Mouse (Mus musculus): ENCODE measurements around the gene E130114P18Rik.

E130114P18Rik gene

GRCm38 (mm10) chr4:97775494-97776265 is 2.2 kb downstream of the E130114P18Rik start:
- no peak for DNase-seq

DNA sequence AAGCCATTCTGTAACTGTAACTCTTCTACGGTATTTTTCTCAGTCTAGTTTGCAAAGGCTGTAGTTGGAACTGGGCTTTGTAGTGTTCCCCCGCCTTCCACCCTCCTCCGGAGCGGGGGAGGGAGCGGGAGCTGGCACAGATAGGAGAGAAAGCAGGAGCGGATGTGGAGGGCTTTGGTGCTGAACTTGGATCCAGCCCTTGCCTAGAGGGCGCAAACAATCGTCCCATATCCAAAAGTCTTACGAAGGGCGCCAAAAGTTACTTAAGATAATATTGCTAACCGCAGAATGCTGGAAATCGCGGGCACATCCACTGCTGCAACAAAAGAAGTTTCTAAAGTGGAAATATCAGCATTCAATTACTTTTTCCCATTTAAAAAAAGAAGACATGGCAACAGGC is 2.8 kb downstream of the E130114P18Rik start:
- DNase-seq: no peak

- no peak for DNase-seq
These were observed 3.4 kb downstream of the E130114P18Rik start for GRCm38 (mm10) chr4:97774446-97774950.

GRCm38 (mm10) chr4:97773791-97774190 is 4.1 kb downstream of the E130114P18Rik start:
- DNase-seq: no peak

GRCm38 (mm10) chr4:97773110-97773593 is 4.7 kb downstream of the E130114P18Rik start:
- peak; percentile 68 for DNase-seq

DNA sequence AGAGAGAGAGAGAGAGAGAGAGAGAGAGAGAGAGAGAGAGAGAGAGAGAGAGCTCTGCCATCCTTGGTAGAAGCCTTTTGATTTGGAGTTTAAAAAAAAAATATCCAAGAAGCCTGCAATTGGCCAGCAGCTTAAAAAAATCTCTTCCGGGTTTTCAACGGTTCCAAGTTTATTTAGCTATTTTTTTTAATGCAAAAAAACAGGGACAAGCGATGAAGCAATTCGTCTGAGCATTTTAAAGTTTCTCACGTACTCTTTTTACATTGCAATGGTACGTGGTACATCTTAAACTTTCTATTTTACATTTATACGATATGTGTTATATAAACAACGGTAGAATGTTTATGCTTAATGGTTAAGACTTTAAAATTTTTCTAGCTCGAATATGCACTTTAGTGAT is 5.2 kb downstream of the E130114P18Rik start, which contains the start of gene Nfia:
Gene Nfia, plus strand, starts transcription at position 94 of the 400 bp plus-strand sequence.
- DNase-seq: no peak

DNA sequence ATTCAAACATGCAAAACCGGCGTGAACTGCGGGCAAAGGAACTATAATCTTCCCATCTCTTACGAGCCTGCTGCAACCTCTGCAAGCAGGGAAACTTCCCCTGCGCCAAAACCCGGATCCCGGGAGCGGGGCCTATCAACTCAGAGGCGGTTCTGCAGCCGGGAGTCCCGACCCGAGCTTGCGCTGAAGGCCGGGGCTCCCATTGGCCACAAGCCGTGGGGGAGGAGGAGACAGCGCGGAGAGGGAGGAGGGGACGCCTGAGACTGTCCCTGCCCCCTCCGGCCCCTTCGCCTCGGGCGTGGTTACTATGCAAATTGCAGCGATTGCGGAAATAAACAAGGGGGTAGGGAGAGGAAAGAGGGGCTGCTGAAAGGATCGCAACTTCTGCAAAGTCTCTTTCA is 5.8 kb downstream of the E130114P18Rik start:
- DNase-seq: peak; percentile 84

- no peak for DNase-seq
These were observed 6.5 kb downstream of the E130114P18Rik start for GRCm38 (mm10) chr4:97771426-97771825.

GRCm38 (mm10) chr4:97769861-97770260 is 8.0 kb downstream of the E130114P18Rik start:
- DNase-seq: no peak

DNA sequence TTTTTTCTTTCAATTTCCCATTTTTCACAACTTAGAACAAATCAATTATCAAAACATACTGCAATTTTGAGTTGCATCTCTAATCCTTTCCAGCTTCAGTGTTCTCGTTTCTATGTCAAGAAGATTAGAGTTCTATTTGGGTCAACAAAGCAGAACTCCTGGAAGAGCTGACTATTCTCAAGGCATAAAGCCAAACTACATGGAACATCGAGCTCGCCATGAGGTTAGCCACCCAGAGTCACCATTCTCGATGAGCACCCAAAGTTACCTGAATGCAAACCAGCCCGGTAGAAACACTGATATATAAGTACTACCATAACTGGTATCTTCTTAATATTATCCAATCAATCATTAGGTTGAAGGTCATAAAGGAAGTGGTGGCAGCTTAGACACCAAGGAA is 10.4 kb downstream of the E130114P18Rik start:
- no peak for DNase-seq

- DNase-seq: no peak
These were observed 10.9 kb downstream of the E130114P18Rik start for GRCm38 (mm10) chr4:97767025-97767424.

DNA sequence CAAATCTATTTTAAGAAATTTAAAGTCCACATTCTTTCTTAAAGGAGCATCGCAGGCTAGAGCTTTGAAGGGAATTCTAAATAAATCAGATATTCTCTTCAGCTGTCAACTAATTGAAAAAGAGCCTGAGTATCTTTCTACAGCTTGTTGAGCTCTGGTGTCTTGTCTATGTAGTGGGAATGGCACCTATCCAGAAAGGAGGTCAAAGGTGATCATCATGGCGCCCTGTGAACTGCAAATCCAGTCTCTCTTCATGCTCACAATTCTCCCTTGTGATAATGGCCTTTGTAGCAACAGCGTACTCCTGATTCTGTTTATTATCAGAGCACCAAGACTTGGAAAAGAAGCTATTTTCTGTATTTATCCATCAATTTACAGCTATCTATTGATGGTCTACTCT is 11.8 kb downstream of the E130114P18Rik start:
- no peak for DNase-seq

DNA sequence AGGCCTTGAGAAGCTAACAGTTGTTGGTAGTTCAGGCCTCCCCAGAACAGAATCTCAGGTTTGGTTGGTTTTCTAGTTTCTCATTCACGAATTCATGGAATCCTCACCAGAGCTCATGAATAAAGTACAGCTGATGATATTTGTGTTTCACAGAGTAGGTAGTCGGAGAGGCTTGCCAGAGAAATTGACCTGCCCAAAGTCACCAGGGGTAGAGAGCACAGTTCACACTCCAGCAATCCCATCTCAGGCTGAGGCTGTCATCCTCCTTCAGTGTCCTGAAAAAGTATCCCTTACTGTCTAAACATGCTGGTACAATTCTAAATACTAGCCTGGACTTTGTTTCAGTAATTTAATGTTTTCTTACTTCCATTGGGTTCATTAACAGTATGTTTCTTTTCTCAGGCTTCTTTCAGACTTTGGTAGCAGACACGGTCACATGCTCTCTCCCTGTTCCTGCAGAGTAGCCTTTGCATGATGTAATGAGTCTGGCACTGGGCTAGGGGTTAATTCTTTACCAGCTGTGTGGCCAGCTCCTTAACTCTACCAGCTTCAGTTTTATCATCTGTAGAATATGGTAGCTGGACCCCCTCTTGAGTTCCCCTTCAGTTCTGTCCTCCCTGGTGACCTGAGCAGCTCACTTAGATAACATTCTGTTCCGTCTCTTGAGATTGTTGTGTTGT is 12.4 kb downstream of the E130114P18Rik start:
- no peak for DNase-seq

GRCm38 (mm10) chr4:97764616-97765015 is 13.3 kb downstream of the E130114P18Rik start:
- no peak for DNase-seq

DNA sequence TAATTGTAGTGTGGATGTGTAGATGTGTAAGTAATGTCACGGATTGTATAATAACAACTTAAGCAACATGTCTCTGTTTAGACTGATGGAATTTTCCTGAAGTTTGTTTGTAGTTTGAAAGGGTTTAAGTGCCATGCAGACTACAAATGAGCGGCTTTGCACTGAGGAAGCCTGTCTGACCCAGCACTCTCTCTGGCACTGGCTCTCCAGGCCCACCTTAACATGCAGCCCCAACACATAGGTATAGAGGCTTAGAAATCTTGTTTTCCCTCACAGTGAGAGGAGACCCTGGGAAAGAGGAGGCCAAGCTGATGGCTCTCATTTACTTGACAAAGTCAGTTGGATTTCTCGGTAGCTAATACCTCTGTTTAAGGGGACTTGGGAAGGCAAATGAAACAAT is 19.2 kb downstream of the E130114P18Rik start:
- DNase-seq: no peak

DNA sequence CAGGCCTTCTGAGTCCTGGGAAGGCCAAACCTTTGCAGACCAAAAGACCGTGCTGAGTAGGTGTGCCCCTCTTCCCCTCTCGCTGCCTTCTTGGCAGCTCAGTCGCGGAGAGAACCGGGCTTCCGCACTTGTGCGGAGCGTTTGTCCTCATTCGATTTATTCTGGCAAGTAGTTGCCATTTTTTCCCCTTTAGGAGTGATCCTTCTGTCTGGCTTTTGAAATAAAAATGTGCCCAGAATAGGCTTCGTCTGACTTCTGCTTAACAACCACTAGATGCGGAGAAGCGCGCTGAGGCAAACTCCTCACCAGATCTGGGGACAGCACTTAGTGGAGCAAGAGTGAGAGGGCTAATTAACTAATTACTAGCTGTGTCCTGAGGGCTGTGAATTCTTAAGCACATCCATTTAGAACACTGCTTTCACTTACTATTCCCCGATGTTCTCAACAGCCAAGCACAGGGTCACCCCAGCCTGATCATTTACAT is 19.9 kb downstream of the E130114P18Rik start:
- DNase-seq: peak; percentile 42

DNA sequence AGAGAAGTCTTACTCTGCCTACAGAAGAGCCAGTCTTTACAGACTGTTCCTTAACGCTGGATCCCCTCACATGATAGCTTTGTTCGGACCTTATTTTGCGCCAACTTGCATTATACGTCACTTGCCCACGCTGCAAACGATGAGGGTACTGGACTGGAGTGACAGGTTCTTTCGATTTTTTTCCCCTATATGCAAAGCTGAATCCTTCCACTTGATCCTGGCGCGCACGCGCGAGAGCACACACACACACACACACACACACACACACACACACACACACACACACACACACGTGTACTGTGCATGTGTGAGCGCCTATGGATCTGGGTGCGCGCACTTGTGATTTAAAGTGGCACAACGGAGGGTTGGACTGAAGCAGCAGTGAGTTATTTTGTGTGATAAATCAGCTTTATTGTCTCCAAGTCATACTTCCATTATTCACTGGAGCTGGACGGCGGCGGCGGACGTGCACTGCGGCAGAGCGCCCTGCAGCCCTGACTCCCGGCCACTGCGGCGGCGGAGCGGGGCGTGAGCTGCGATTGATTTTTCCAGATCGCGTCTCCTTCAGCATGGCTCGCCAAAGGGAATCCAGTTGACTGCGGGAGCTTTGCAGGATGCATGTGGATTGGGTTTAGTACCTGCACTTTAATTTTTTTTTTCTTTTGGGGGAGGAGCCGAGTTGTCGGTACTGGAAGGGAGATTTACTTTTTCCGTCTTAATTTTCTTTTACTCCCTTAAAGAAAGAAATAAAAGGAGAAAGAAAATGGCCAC is 20.5 kb downstream of the E130114P18Rik start:
- peak; percentile 66 for DNase-seq

DNA sequence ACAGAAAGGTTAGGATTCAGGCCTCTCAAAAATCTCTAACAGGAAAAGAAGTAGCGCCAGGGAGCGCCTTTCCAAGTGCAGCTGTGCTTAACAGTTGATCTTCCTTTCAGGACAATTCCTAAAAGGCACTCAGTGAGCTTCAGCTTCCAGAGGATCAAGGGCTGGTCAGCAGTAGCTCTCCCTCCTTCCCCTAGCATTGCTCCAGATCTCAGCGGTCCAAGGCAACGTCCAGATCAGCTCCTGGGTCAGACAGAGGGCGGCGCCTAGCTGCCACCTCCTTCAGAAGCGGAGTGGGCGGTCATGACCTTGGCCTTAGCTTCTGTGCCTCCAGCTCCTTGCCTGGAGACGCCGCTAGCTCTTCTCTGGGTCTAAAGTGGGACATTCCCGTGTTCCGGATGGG is 23.6 kb downstream of the E130114P18Rik start:
- DNase-seq: no peak

DNA sequence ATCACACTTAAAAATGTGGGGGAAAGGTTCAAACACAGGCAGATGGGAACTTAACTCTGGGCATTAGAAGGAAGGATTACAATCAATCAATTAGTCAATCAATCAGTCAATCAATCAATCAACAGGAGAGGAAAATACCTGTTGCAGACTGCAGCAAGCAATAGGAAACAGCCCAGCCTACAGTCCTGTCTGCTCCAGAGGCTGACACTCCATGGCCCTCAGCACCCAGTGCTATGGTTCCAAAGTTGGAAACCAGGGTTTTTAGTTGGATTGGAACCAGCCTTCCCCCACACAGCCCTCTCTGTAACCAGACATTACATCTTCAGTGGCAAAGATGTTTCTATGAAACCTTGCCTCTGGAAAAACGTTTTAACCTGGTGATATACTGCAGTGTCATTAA is 24.4 kb downstream of the E130114P18Rik start:
- DNase-seq: no peak

DNA sequence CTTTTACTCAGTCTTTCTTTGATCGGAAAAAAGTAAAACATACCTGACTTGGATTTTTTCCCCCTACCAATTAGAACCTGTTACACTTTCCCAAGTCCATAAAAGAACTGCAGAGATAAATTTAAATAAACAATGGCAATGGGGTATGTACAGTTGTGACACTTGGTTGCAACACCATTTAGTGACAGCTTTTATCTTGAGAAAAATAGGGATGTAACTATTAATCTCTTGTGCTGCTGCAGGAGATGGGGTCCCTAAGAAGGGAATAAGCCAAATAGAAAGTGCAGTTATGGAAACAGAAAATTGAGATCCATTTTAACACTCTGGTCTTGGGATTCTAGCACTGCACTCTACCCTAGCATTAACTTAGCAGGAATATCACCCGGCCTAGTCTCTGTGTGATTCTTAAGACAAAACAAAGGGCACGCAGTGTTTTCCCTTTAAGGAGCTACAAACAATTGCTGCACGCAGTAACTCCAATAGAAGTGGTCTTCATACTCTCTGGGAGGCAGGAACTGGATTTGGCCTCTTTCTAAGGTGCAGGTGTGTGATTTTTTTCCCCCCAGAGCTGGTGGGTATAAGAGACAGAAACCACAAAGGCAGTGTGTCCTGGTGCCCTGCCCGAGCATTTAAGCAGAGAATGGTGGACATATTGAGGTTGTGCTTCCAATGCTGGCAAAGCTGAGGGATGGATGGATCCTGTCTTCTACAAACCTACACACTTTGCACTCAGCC is 25.4 kb downstream of the E130114P18Rik start:
- no peak for DNase-seq

DNA sequence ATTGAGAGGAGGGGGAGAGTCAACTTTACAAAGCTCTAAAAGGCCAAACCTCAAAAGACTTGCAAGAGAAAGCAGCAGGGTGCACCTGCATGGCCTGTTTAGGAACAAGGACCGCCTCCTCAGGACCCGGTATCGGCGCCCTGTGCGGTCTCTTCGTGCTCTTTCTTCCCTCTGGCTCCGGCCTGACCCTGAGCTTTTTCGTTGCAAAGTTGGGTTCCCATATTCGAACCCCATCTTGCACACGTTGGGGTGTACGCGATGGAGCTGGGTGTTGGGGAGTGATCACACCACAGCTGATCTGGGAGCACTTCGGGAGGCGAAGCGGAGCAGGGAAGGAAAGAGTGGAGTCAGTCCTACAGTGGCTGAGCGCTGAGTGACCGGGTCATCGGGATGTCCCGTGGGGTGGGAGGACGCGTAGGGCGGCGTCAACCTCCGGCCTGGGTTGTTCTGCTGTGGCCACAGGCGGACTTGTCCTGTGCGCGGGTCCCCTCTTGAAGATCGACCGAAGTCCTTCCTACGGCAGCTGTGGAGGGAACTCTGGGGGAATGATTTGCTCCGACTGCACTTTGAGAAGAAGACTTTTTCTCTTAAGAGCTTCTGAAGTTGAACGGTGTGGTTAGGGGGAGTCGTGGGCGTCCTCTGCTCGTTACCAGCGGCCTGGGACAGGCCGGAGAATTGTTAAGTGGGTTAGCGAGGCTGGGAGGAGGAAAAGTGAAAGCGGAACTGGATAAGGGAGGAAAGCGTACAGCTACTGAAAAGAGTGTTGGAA is 26.2 kb downstream of the E130114P18Rik start:
- DNase-seq: peak; percentile 24
